Mouse (Mus musculus): ENCODE measurements around the gene Uba3.

DNA sequence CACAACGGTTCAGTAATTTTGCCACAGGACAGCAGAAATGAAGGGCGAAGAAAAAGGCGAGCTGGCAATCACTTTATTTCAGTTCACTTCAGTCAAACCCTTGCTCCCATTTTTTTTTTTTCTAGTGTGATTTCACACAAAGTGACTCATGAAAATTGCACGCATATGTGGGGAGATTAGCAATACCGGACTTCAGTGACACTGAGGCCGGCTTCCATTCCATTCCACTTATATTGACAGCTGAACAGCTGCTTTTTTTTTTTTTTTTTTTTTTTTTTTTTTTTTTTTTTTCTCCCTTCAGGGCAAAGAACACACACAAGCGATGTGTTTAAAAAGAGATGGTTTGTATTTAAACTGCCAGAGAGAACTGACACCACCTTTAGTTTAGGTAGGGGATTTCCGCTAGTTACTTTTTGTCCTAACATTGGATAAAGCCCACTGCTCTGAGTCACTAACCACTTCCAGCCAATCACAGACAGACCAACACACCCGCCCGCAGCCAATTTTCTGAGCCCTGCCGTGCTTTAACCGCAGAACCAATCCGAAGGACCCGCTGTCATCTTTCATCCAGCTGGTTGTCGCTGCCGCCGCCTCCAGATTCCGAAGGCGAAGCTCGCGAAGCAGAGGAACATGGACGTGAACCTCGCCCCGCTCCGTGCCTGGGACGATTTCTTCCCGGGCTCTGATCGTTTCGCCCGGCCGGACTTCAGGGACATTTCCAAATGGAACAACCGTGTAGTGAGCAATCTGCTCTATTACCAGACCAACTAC, 4.9 kb upstream of the Uba3 start, which contains the start of gene Arl6ip5:
- no peak for TF ChIP-seq CTCF (IDR thresholded peaks at IDR 0.05; ENCODE audit: low read depth, low read length)
- TF ChIP-seq POLR2A (IDR thresholded peaks at IDR 0.05; ENCODE audit: borderline replicate concordance, low read depth, low read length), result no peak
